Mouse (Mus musculus) kidney, postnatal 25 days (tissue): ENCODE data around the gene Paxbp1.
"Not testable (repeated sequence)": the region's sequence is repeated elsewhere in the genome, so short reads cannot be mapped to it uniquely, and the experiment has no call there.

Source experiments
- DNase-seq, 2 experiments: peaks; one replicate each; pipeline ENCODE4 v3.0.0; 2021; ENCODE audit warnings: mixed read lengths in 2 of 2

The Paxbp1 gene

DNA sequence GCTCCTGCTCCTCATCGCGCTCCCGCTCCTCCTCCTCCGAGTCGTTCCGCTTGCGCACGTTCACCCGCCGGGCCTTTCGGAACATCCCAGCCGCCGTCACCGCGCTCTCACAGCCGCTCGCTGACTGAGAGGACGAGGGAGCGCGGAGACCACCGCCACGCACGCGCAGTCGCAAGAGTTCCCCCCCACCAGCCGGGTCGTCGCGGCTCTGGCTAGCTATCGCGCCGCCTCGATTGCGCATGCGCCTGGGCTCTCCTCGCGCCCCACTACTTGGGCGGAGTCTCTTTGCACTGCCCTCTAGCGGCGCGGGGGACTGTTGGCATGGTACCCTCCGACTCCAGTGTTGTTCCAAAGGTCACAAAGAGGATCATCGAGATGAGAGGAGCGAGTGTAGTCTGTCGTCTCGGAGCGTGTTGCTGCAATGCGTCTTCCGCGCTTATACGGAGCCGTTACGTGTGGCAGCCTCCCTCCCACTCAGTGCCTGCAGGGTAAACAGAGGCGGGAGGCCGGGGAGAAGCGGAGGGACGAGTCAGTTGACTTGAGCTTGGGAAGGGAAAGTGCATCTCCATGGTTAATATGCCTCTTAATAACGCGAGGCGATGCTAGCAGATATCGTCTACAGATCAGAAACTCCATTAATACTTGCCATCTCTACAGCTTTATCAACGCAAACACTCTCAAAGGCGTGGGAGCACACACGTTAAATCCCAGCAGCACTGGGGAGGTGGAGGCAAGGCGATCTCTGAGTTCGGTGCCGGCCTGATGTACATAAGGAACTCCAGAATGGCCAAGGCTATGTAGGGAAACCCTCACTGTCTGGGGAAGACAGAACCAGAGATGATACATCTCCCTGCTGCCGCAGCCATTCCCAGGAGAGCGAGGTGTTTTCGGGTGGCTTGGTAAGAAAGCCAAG lies at the start of gene Paxbp1:
Gene Paxbp1, minus strand, starts transcription at position 274 of the 913 bp plus-strand sequence.
- DNase-seq = peak; percentile 97 to 98

DNA sequence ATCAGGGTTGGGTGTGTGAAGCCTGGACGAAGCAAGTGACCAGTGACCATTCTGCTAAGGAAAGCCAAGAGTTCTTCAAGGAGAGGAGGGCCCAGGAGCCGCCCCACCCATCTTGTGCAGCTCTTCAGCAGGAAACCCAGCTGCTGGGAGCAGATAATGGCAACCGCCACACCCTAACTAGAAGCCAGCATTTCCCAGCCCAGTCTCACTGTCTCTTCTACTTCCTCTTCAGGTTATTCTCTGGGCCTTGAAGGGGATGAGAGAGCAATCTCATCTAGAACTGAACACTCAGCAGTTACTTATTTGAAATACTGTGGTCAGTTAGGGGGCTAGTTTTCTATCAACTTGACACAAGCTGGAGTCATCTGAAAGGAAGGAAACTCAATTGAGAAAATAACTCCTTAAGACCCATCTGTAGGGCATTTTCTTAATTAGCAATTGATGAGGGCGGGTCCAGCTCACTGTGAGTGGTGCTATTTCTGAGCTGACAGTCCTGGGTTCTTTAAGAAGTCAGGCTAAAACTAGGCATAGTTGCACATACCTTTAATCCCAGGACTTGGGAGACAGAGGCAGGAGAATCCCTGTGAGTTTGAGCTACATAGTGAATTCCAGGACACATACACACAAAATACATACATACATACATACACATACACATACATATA lies 42.4 kb upstream of the Paxbp1 start:
- no peak for DNase-seq

DNA sequence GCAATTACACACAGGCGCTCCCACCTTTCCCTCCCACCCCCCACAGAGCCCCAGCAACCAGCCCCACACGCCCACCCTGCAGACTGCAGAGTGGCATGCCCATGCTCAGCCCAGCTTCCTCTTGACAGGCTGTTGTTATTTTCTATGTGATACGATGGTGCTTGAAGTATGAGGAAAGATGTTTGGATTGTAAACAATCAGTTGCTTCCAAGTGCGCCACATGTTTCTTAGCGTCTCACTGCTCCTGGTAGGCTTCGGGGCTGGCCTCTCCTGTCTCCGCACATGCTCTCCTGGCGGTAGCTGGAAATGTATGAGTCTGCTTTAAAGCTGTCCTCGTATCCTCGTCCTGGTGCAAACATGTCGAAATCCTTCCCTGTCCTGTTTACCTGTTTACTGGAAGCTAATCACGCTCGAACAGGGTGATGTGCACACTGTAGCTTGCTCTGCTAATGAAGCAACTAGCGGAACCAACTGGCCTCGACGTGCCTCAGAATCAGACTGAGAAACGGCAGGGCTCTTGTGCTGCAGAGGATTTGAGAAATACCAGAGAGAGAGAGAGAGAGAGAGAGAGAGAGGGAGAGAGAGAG lies 41.0 kb upstream of the Paxbp1 start:
- no peak for DNase-seq

DNA sequence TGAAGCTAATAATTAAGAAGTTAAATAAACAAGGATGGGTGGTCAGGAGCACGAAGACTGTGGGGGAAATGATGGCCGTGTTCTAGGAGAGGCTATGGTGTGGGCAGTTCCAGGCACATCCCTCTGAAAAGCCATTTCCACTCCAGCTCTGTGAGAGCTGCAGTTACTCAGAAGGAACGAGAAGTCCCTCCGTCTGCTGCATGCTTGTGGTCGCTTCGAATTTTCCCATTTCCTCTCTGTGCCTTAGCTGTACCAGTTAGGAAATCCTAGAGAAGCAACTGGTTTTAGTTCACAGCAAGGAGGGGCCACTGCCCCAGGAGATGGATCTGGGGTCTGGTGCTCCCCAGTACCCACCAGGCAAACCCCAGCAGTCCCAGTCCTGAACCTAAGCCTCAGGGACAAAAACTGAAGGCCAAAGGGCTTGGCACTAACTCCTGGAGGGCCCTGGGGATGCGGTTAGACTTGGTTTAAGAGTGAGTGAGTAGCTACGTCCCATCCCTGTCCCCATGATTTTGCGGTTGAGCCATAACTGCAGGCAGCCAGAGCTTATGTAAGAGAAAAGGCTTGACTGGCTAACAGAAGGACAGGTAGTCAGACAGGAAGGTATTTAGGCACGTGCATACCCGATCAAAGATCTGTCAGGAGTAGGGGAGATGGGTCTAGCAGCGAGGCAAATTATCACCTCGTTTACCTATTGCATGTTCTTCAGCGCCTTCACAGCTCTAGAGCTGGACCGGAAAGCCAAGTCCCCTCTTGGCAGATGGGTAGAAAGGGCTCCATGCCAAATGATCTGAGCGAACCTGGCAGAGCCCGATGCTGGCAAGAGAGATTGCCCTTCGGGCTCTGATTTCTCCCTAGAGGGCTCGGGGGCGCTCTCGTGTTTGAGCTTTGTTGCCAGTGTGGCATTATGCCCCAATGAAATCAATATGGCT lies 40.2 kb upstream of the Paxbp1 start:
- DNase-seq = no peak

DNA sequence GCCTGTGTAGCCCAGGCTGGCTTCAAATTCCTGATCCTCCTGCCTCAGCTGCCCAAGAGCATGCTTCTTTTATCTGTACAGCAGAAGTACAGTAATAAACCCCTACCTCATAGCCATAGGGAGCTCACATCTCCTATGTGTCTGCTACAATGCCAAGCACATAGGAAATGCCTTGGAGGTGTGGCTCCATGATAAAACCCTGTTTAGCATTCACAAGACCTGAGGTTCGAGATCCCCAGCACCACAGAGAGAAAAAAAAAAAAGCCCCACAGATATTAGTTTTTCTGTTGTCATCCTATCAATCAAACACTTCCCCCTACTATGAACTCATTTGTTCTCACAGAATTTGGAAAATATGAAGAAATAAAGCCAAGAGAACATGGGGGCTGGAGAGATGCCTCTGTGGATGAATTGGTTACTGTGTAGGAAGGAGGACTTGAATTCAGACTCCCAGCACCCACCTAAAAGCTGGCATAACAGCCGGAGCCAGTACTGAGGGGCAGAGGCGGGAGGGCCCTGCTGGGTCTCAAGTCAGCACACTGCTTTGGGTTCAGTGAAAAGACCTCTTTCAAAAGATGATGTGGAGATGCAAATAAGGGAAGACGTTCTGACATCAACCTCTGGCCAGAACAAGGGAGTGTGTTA lies 38.8 kb upstream of the Paxbp1 start:
- DNase-seq = no peak

DNA sequence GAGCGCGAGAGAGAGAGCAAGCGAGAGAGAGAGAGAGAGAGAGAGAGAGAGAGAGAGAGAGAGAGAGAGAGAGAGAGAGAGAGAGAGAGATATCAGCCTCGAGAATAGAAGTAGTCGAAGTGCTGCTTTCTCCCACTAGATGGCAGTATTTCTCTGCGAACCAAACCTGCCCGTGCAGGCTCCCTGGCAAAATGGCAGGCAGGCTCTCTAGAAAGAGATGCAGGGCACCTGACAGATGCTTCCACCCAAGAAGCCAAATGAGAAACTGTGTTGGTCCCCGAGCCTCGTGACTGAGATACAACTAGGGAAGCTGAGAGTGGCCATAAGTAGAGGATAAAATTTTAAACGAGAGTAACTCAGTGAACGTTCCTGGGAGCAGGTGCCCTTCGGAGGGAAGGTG lies 37.2 kb upstream of the Paxbp1 start:
- peak; percentile 60 to 82 for DNase-seq

DNA sequence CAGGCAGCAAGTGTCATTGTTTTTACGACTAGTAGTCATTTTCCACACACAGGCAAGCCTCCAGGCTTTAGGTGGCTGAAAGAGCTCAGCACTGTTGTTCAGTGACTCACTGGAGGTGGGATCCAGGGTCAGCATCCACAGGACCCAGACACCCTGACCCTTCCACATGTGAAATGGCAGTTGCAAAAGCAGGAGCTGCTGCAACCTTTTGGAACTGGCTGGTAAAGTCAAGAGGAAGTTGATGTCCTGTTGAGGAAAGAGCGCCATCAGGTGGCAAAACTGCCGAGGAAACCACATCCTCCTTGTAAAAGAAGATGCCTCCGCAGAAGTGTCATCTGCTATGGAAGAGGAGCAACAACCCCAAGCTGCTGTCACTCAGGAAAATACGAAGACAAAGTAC lies 31.8 kb upstream of the Paxbp1 start:
- DNase-seq = peak in 1 of 2 experiments; percentile 52

DNA sequence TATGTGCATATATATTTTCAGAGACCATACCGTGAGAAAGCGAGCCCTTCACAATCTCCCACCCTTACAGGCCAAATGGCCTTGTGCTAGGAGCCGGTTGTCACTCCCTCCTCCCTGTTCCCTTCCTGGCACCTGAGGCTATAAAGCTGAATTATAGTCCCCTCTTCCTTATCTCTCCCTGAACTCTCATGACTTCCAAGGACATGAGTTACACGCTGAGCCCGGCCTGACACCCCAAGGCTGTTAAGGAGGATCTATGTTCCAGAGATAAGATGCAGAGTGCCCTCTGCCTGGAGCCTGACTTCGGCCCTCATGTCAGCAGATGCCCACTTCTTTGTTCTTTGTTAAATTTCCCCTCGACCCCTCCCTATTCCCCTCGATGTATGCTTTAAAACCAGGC lies 31.1 kb upstream of the Paxbp1 start:
- DNase-seq = not testable (repeated sequence)

DNA sequence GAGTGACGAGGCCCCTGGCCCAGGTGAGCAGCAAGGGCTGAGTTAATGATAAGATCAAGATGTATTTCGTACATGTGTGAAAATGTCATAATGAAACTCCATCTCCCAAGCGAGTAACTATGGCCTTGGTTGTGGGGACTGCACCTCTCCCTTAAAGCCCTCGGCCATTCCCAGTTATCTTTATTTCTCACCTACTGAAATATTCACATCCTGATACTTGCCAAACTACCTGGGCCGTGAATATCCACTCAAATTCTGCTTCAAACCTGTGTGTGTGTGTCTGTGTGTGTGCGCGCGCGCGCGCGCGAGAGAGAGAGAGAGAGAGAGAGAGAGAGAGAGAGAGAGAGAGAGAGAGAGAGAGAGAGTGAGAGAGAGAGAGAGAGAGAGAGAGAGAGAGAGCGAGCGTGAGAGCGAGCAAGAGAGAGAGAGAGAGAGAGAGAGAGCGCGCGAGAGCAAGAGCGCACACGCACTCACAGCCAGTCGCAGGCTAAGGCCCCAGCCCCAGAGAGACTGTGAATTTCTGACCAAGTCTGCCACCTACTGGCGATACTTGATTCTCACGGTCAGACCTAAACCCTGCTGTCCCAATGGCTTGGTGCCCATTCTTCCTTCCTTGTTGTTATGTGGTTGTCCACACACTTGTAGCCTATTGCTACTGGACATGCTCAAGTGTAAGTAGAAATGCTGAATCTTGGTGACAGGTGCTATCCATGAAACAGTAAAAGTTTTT lies 29.0 kb upstream of the Paxbp1 start:
- DNase-seq = peak; percentile 91 to 95

DNA sequence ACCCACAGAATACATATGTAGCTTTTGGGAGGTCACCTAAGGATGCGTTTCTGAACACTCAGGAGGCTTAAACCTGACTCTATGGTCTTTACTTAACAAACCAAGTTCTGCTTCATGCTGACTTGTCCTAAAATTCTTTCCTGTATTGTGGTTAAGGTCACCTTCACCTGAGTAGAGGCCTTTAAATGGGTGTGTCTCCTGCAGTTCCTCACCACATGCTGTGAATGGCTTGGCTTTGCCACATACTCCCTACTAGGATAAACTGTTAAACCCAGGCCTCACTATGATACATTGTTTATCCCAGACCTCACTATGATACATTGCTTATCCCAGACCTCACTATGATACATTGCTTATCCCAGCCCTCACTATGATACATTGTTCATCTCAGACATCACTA lies 27.9 kb upstream of the Paxbp1 start:
- DNase-seq = no peak

DNA sequence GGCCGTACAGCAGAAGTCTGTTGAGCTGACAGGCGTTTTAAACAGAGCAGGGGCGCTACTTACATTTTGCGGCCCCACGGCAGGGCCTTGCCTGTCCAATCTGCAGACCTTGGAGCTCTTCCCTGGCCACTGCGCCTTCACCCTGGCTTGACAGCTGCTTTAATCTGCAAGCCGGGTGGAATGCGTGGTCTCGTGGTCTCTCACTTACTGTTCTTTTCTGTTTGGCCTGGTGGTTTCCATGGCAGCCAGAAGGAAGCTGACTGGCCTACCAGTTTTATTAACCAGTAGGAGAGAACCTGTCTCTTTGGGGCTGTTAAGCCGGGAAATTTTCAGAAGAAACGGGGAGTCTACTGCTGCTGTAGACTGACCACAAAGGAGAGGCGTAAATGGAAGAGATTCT lies 24.6 kb upstream of the Paxbp1 start:
- no peak for DNase-seq

DNA sequence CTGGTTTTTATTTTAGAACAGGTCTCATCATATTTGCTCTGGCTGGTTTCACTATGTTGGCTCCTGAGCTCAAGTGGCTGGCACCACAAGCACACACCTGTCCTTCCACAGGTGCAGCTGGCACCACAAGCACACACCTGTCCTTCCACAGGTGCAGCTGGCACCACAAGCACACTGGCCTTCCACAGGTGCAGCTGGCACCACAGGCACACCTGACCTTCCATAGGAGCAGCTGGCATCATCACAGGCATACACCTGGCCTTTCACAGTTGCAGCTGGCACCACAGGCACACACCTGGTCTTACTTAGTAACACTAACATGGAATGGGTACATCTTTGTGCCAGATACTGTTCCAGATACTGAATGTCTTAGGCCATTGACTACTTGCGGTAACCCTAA lies 22.8 kb upstream of the Paxbp1 start:
- no peak for DNase-seq

DNA sequence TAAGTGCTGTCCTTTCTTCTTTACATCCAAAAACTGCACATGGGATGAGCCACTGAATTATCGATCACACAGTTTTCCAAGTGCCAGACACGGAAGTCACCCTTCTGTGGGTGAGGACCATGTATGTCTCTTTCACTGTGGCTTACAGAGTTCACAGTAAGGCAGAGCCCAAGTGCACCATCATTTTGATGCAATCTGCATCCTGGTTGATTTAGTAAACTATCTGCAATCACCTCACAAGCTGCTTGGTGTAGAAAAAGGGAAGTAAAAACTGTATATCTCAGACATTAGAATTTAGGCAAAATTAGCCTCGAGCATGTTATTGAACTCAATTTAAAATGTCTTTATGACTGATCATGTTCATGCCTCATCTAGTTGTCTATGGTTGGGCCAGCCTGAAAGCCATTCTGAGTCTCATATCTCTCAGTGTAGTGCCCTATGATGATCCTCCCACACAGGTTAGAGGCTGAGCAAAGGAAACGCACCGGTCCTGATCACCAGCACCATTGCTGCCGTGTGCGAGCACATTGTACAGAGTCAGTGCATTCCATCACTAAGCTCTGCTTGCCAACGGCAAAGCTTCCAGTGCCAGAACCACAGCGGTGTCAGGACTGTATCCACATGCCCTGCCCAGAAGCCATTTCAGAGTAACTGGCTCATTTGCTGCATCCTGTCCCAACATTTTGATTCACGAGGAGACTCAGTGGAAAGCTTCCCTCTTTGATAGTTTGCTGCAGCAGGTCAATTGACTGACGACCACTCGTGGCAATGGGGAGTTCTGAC lies 20.4 kb upstream of the Paxbp1 start:
- DNase-seq = no peak

DNA sequence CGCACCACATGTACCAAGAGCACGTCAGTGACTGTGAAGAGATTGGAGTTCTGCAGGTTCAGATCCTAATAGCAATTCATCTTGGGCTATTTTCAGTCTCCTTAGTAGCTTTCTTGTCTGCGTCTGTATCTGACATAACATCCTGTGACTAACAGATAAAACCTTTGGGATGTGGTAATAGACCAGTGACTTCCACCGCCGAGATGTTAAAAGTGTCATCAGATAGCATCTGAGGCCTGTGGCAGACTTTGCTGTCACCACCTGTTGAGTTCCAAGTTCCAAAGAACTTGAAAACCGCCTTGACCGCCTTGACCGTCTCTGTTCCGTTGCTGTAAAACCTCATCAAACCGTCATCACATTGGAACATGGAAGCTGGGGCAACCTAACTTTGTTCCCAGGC lies 19.4 kb upstream of the Paxbp1 start:
- DNase-seq = no peak

DNA sequence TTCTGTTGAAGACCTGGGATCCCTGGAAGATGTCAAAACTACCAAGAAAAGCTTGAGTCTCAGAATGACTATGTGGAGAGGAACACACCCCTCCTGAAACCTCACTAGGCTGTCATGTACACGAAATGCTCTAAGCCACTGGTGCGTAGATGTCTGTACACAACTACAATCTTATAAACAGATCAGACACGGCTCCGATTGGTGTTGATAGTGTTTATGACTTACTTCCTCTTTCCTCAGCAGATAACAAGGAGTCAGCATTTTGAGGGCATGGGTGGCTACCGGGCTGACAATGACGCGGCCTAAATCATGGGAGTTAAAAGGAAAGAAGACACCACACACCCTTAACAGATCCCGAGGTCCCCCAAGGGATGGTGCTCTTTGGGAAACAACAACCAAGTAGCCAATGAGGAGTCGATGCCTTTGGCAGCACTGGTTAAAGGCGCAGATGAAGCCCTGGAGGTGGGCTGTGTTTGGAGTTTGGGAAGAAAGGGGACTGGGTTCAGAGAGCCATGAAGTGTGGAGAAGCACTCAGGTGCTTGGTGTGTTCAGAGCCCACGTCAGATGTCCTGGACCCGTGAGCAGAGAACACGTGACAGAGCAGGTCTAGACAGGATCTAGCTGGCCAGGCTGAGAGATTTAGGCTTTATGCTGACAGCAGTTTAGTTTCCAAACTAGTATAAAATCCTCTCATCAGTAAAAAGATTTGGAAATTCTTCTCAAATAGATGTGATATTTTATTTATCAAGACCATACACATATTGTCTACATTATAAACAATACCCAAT lies 17.4 kb upstream of the Paxbp1 start:
- peak; percentile 23 to 54 for DNase-seq

DNA sequence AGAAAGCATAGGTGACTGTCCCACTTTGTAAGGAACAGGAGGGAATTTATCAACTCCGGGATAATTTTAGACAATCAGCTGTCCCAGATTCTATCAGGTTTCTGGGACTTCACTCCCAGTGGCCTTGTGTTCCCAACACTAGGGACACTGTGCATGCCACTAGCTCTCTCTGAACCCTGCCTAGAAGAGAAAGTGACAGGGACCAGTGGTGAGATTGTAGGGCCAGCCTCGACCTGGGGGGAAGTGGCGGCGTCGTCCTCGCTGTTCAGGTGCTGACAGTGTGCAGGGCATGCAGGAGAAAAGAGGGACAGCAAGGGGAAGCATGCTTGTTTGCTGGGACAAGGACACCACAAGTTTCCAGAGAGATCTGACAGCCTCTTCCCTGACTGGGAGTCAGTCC lies 13.4 kb upstream of the Paxbp1 start:
- no peak for DNase-seq

DNA sequence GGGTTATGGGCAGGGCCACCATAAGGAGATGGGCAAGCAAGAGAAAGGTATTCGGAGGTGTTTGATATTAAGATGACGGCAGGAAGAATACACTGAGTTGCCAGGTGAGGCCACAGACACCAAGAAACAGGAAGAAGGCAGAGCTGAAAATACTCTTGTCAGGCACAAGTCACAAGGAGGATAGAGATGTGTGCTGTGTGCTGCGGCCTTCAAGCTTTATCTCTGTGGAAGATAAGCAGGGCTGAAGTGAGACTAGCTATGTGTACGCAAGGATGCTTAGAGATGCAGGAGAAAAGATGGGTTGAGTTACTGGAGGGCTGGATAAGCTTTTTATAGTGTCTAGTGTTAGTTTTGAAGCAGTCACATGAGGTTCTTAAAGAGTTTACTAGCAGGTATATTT lies 12.9 kb upstream of the Paxbp1 start:
- DNase-seq = no peak

DNA sequence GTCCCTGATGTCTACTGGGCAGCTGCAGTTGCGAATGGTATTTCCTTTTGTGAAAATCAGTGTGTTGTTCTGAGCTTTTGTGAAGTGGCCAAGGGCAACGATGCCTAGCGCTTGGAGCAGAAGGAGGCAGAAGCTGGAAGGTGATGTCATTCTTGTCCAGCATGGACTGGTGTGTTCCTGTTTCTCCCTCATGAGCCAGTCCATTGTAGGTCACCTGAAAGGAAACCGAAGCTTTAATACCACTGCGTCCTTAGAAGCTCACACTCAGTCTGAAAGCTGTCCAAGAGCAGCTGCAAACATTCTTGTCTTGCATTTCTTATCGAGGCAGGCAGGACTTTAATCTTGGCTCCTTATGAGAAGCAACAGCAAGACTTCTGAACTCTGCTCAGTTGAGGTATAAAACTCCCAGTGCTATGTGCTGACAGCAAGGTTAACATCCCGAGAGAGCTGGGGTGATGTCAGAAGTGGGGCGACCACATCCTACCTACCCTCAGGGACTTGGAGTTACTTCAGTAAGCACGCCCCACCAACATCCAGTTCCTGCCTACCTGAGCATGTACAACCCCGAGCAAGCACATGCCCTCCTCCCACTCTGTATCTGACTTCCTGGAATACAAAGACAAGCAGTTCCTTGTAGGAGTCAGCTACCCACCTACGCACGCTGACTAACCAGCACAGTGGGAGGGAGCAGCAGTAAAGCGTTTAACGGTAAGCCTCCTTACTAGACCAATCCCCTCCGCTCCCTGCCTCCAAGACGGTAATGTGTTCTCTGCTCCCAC lies 11.9 kb upstream of the Paxbp1 start:
- DNase-seq = peak; percentile 20 to 68

DNA sequence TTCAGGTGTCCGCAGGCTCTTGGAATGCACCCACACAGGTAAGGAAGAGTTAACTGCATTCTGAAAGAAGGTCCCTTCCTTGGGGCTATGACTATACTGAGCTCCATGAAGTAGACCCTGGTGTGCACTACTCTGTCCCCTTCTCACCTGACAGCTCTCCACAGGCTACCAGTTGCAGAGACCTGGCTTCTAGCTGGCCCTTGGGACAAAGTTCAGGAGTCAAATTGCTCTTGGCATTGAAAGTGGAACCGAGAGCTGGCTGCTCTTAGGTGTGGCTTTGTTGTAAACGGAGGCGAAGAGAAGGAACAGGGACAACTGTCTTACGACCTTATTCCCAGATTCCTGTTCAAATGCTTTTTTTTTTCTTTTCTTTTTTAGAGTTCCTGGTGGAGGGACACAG lies 10.8 kb upstream of the Paxbp1 start:
- peak in 1 of 2 experiments; percentile 28 for DNase-seq
